Mouse (Mus musculus): ENCODE results near the gene Pdlim3.
"Not testable (repeated sequence)": the region's sequence is repeated elsewhere in the genome, so short reads cannot be mapped to it uniquely, and the experiment has no call there.

Gene Pdlim3

GRCm38 (mm10) chr8:45885202-45885685 lies at the start of gene Pdlim3:
Gene Pdlim3 (plus strand): TSS chr8:45885461.
- in situ Hi-C loops (cut with MboI; ENCODE audit: low pct_unique_long_range_greater_than_20kb in 1 of 2, low sequenced_read_pairs in 2 of 2, unreplicated experiment in 1 of 2): no loop called here

GRCm38 (mm10) chr8:45843306-45843705 lies 42.0 kb upstream of the Pdlim3 start:
- in situ Hi-C loops (cut with MboI; ENCODE audit: low pct_unique_long_range_greater_than_20kb in 1 of 2, low sequenced_read_pairs in 2 of 2, unreplicated experiment in 1 of 2): no loop called here

- in situ Hi-C loops (cut with MboI; ENCODE audit: low pct_unique_long_range_greater_than_20kb in 1 of 2, low sequenced_read_pairs in 2 of 2, unreplicated experiment in 1 of 2): no loop called here
Measured at GRCm38 (mm10) chr8:45844097-45844885, 41.0 kb upstream of the Pdlim3 start.

- in situ Hi-C loops (cut with MboI; ENCODE audit: low pct_unique_long_range_greater_than_20kb in 1 of 2, low sequenced_read_pairs in 2 of 2, unreplicated experiment in 1 of 2): no loop called here
Measured at GRCm38 (mm10) chr8:45844911-45845481, 40.3 kb upstream of the Pdlim3 start.

- in situ Hi-C loops (cut with MboI; ENCODE audit: low pct_unique_long_range_greater_than_20kb in 1 of 2, low sequenced_read_pairs in 2 of 2, unreplicated experiment in 1 of 2): no loop called here
Measured at GRCm38 (mm10) chr8:45845906-45846305, 39.4 kb upstream of the Pdlim3 start.

- in situ Hi-C loops (cut with MboI; ENCODE audit: low pct_unique_long_range_greater_than_20kb in 1 of 2, low sequenced_read_pairs in 2 of 2, unreplicated experiment in 1 of 2): no loop called here
Measured at GRCm38 (mm10) chr8:45855118-45855517, 30.1 kb upstream of the Pdlim3 start.

- in situ Hi-C loops (cut with MboI; ENCODE audit: low pct_unique_long_range_greater_than_20kb in 1 of 2, low sequenced_read_pairs in 2 of 2, unreplicated experiment in 1 of 2): no loop called here
Measured at GRCm38 (mm10) chr8:45857734-45858133, 27.5 kb upstream of the Pdlim3 start.

- in situ Hi-C loops (cut with MboI; ENCODE audit: low pct_unique_long_range_greater_than_20kb in 1 of 2, low sequenced_read_pairs in 2 of 2, unreplicated experiment in 1 of 2): no loop called here
Measured at GRCm38 (mm10) chr8:45858391-45858790, 26.9 kb upstream of the Pdlim3 start.

GRCm38 (mm10) chr8:45871587-45871986 lies 13.7 kb upstream of the Pdlim3 start:
- in situ Hi-C loops (cut with MboI; ENCODE audit: low pct_unique_long_range_greater_than_20kb in 1 of 2, low sequenced_read_pairs in 2 of 2, unreplicated experiment in 1 of 2): not testable (repeated sequence)

- in situ Hi-C loops (cut with MboI; ENCODE audit: low pct_unique_long_range_greater_than_20kb in 1 of 2, low sequenced_read_pairs in 2 of 2, unreplicated experiment in 1 of 2): no loop called here
Measured at GRCm38 (mm10) chr8:45872077-45872476, 13.2 kb upstream of the Pdlim3 start.

GRCm38 (mm10) chr8:45874945-45875626 lies 10.2 kb upstream of the Pdlim3 start:
- in situ Hi-C loops (cut with MboI; ENCODE audit: low pct_unique_long_range_greater_than_20kb in 1 of 2, low sequenced_read_pairs in 2 of 2, unreplicated experiment in 1 of 2): no loop called here

- in situ Hi-C loops (cut with MboI; ENCODE audit: low pct_unique_long_range_greater_than_20kb in 1 of 2, low sequenced_read_pairs in 2 of 2, unreplicated experiment in 1 of 2): no loop called here
Measured at GRCm38 (mm10) chr8:45876397-45876796, 8.9 kb upstream of the Pdlim3 start.

- in situ Hi-C loops (cut with MboI; ENCODE audit: low pct_unique_long_range_greater_than_20kb in 1 of 2, low sequenced_read_pairs in 2 of 2, unreplicated experiment in 1 of 2): no loop called here
Measured at GRCm38 (mm10) chr8:45877680-45878079, 7.6 kb upstream of the Pdlim3 start.

GRCm38 (mm10) chr8:45880457-45880856 lies 4.8 kb upstream of the Pdlim3 start:
- in situ Hi-C loops (cut with MboI; ENCODE audit: low pct_unique_long_range_greater_than_20kb in 1 of 2, low sequenced_read_pairs in 2 of 2, unreplicated experiment in 1 of 2): no loop called here

- in situ Hi-C loops (cut with MboI; ENCODE audit: low pct_unique_long_range_greater_than_20kb in 1 of 2, low sequenced_read_pairs in 2 of 2, unreplicated experiment in 1 of 2): no loop called here
Measured at GRCm38 (mm10) chr8:45881726-45882125, 3.5 kb upstream of the Pdlim3 start.

GRCm38 (mm10) chr8:45883793-45884192 lies 1.5 kb upstream of the Pdlim3 start:
- in situ Hi-C loops (cut with MboI; ENCODE audit: low pct_unique_long_range_greater_than_20kb in 1 of 2, low sequenced_read_pairs in 2 of 2, unreplicated experiment in 1 of 2): no loop called here

GRCm38 (mm10) chr8:45884552-45884951 lies 709 bp upstream of the Pdlim3 start:
- in situ Hi-C loops (cut with MboI; ENCODE audit: low pct_unique_long_range_greater_than_20kb in 1 of 2, low sequenced_read_pairs in 2 of 2, unreplicated experiment in 1 of 2): no loop called here

- in situ Hi-C loops (cut with MboI; ENCODE audit: low pct_unique_long_range_greater_than_20kb in 1 of 2, low sequenced_read_pairs in 2 of 2, unreplicated experiment in 1 of 2): no loop called here
Measured at GRCm38 (mm10) chr8:45885775-45886174, 514 bp downstream of the Pdlim3 start.

- in situ Hi-C loops (cut with MboI; ENCODE audit: low pct_unique_long_range_greater_than_20kb in 1 of 2, low sequenced_read_pairs in 2 of 2, unreplicated experiment in 1 of 2): no loop called here
Measured at GRCm38 (mm10) chr8:45889737-45890136, 4.5 kb downstream of the Pdlim3 start.

Measured in mouse embryonic stem cell (cell line).